Mouse (Mus musculus) heart, embryonic 11.5 days (tissue): ENCODE measurements around the gene Cntn4. TPM values are rescaled to one million over a fixed set of nuclear protein-coding genes. Genes with fewer than 3 reads are reported as not detected.

ENCODE experiments used
- ATAC-seq: fragments of 200-750 bp; cut with Nextera tagmentation; replicated peaks from 2 replicates; pipeline ENCODE4 v1.8.0; 2017; ENCODE audit warnings: moderate library complexity; ENCODE audit not compliant: insufficient number of reproducible peaks, low FRiP score, low TSS enrichment
- H3K27ac ChIP-seq: fragments of 300-500 bp; sonication (generic); 2 replicates; pipeline ENCODE4 v1.5.1; 2014; ENCODE audit warnings: mild to moderate bottlenecking, low read depth, low read length
- H3K27me3 ChIP-seq: fragments of 300-500 bp; sonication (generic); 2 replicates; pipeline ENCODE4 v1.6.1; 2014; ENCODE audit warnings: mild to moderate bottlenecking, low read length, mixed read lengths; ENCODE audit not compliant: control insufficient read depth, insufficient read depth
- H3K36me3 ChIP-seq: fragments of 300-500 bp; sonication (generic); 2 replicates; pipeline ENCODE4 v1.6.1; 2014; ENCODE audit warnings: mild to moderate bottlenecking, low read length, moderate library complexity, mixed read lengths; ENCODE audit not compliant: control insufficient read depth, insufficient read depth
- H3K4me1 ChIP-seq: fragments of 300-500 bp; sonication (generic); 2 replicates; pipeline ENCODE4 v1.6.1; 2014; ENCODE audit warnings: low read length; ENCODE audit not compliant: control insufficient read depth, insufficient read depth
- H3K4me2 ChIP-seq: fragments of 300-500 bp; sonication (generic); 2 replicates; pipeline ENCODE4 v1.6.1; 2014; ENCODE audit warnings: mild to moderate bottlenecking, moderate library complexity
- H3K4me3 ChIP-seq: fragments of 300-500 bp; sonication (generic); 2 replicates; pipeline ENCODE4 v1.5.1; 2014; ENCODE audit warnings: low read depth, low read length
- H3K9ac ChIP-seq: fragments of 300-500 bp; sonication (generic); 2 replicates; pipeline ENCODE4 v1.6.1; 2014; ENCODE audit warnings: mild to moderate bottlenecking, low read depth, low read length, moderate library complexity
- H3K9me3 ChIP-seq: fragments of 300-500 bp; sonication (generic); replicated peaks from 2 replicates; pipeline ENCODE4 v1.6.1; 2016; ENCODE audit warnings: low read length; ENCODE audit not compliant: control insufficient read depth
- WGBS: fragments of 180-500 bp; shearing (Covaris S2); extraction: QIAGEN DNeasy Blood & Tissue Kit; methylation state at CpG from one replicate; pipeline ENCODE4 v1.1.7; 2014; ENCODE audit not compliant: insufficient replicate concordance; 5-methylcytosine and 5-hydroxymethylcytosine counted together
- polyA plus RNA-seq: library from polyadenylated mRNA; unstranded; fragments of >200 nt; fragmentation: Nextera tagmentation; extraction: Ambion mirVana; gene quantifications from 2 replicates; pipeline ENCODE4 v1.2.1, GENCODE M21; 2014

Cntn4 gene
- polyA plus RNA-seq, 1 experiment from 2014 or later, result 1.8 TPM

DNA sequence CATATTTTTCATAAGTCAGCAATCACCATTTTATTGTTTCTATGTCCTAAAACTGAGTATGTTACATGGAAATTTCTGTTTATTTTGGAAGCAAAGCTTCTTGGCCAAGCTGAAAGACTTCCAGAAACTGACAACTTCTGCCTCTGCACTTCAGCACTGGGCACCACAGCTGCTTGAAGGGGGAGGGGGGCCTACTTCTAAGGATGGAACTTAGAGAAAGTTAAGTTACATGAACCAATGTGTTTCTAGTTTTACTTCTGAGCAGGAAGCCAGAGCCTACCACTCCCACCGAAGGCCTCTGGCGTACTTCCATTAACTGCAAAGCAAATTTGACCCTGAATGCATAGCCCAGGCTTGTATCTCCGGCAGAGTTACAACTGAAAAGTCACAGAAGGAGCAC, 749.2 kb downstream of the Cntn4 start:
- Histone ChIP-seq H3K27me3 (no peaks in the 10 kb centered on the region), H3K9ac (no peak overlapping the region), H3K36me3 (no peaks in the 10 kb centered on the region), H3K27ac (no peak overlapping the region), H3K4me3 (no peak overlapping the region), H3K4me2 (no peak overlapping the region), H3K4me1 (no peaks in the 10 kb centered on the region), H3K9me3 (no peaks in the 10 kb centered on the region)
- no peak for ATAC-seq
- 66% methylated on average over 3 of the region's 3 CpGs for WGBS

DNA sequence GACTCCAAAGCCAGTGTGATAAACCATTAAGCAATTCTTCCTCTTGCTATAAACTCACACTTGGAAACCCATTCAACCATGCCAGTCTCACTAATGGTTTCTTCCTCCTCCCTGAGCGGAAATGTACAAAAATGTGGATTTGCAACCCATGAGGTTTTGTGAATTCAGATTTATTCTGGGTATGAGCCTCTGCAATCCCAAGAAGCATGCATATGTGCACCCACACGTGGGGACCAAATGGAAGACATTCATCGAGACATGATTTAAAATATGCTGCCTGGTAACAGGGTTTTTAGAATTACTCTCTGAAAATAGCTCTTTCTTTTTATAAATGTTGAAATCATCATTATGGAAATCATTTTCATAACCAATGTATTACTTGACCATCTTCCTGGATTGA, 754.0 kb downstream of the Cntn4 start:
- 84% methylated on average over 3 of the region's 3 CpGs for WGBS
- no peaks in the 10 kb centered on the region for H3K36me3 ChIP-seq
- H3K4me2 ChIP-seq, result no peak overlapping the region
- no peaks in the 10 kb centered on the region for H3K4me1 ChIP-seq
- H3K4me3 ChIP-seq, result no peak overlapping the region
- H3K27ac ChIP-seq, result no peak overlapping the region
- no peak overlapping the region for H3K9ac ChIP-seq
- H3K9me3 ChIP-seq, result no peaks in the 10 kb centered on the region
- no peaks in the 10 kb centered on the region for H3K27me3 ChIP-seq
- no peak for ATAC-seq

DNA sequence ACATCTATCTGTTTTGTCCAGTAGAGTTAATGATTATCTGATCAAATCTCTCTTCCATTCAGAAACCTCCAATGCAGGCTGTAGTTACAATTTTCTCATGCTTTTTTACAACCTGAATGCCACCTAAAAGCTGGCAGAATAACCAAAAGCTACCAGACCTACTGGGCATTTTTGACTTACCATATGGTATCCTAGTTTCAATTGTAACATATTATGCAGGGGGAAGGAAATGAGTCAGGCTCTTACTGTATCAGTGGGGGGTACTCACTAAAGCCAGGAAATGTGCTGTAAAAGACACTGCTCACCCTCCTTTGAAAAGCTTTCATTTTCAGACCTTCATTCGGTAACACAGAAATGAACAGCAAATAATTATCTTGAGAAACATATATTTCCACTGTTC, 763.3 kb downstream of the Cntn4 start:
- WGBS, result 42% methylated on average over 1 of the region's 1 CpGs
- Histone ChIP-seq H3K36me3 (no peaks in the 10 kb centered on the region), H3K9ac (no peak overlapping the region)

DNA sequence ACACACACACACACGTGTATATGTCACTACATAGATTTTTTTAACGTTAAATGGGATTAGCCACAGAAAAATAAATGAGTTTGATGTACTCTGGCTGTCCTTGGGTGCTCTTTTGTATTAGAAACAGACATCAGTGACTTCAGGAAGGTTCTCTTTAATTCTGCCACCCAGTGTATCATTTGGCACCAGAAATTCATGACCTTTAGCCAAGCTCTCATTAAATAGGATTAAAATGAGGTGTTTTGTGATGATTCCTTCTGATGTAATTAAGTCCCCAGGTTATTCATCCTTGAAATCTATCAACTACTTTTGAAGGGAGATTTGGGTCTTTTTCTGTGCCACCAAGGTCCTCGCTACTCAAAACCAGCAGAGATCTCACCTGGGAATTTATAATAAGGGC, 763.8 kb downstream of the Cntn4 start:
- Histone ChIP-seq H3K27ac (no peak overlapping the region), H3K4me2 (no peak overlapping the region), H3K27me3 (no peaks in the 10 kb centered on the region), H3K36me3 (no peaks in the 10 kb centered on the region), H3K9ac (no peak overlapping the region), H3K4me1 (no peaks in the 10 kb centered on the region), H3K4me3 (no peak overlapping the region), H3K9me3 (no peaks in the 10 kb centered on the region)
- ATAC-seq, result no peak
- WGBS, result 73% methylated on average over 3 of the region's 3 CpGs

More for the DNA sequence above, 763.3 kb downstream of the Cntn4 start:
- Histone ChIP-seq H3K27me3 (no peaks in the 10 kb centered on the region), H3K4me1 (no peaks in the 10 kb centered on the region), H3K4me2 (no peak overlapping the region), H3K9me3 (no peaks in the 10 kb centered on the region), H3K27ac (no peak overlapping the region), H3K4me3 (no peak overlapping the region)
- no peak for ATAC-seq

DNA sequence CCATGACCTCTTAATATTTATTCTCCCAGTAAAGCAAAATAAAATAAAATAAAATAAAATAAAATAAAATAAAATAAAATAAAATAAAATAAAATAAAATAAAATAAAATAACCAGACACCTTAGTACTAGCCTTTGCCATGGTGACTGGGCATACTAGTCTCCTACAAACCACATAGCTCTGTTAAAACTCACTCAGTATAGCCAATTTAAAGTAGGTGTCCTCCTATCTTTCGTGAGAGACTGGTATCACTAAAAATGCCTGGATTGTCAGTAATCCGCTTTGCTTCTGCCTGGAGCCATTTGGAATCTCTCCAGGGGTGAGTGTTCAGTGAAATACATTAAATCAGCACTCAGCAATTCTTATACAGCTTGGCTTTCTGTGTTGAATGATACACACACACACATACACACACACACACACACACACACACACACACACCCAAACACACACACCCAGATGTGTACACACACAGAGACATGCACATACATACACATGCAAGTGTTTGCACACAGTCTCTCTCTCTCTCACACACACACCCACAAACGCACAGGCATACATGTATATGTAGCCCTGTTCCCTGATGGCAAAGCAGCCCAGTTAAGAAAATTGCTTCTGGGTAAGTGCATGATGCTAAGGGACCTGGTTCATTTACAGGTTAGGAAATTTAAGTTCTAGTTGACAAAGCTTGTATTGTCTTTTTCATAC, 776.8 kb downstream of the Cntn4 start:
- no peaks in the 10 kb centered on the region for H3K27me3 ChIP-seq
- no peaks in the 10 kb centered on the region for H3K36me3 ChIP-seq
- H3K9ac ChIP-seq, result no peak overlapping the region
- H3K4me1 ChIP-seq, result no peaks in the 10 kb centered on the region
- H3K27ac ChIP-seq, result no peak overlapping the region
- ATAC-seq, result no peak
- no peak overlapping the region for H3K4me3 ChIP-seq
- 63% methylated on average over 3 of the region's 3 CpGs for WGBS
- H3K9me3 ChIP-seq, result no peaks in the 10 kb centered on the region
- no peak overlapping the region for H3K4me2 ChIP-seq

DNA sequence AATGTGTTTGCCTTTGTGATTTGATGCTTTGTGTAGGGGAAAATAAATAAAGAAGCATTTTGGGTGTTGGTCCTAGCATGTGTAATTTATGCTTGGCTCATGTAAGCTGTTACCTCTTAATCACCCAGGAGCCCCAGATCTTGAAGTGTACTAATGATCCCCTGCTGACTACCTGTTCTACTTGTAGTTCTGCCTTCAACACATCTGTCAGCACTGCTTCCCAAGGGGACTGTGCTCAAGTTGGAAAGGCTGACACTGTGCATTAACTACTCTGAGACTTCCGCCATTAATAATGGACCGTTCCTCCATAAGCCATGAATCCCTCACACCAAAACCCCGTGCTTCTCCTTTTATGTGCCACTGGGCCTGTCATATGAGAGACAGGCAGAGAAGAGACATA, 778.2 kb downstream of the Cntn4 start:
- 81% methylated on average over 3 of the region's 3 CpGs for WGBS
- no peaks in the 10 kb centered on the region for H3K36me3 ChIP-seq
- no peaks in the 10 kb centered on the region for H3K9me3 ChIP-seq
- no peak overlapping the region for H3K4me2 ChIP-seq
- H3K27ac ChIP-seq, result no peak overlapping the region
- no peaks in the 10 kb centered on the region for H3K27me3 ChIP-seq
- H3K9ac ChIP-seq, result no peak overlapping the region
- H3K4me1 ChIP-seq, result no peaks in the 10 kb centered on the region
- no peak overlapping the region for H3K4me3 ChIP-seq
- ATAC-seq, result no peak

DNA sequence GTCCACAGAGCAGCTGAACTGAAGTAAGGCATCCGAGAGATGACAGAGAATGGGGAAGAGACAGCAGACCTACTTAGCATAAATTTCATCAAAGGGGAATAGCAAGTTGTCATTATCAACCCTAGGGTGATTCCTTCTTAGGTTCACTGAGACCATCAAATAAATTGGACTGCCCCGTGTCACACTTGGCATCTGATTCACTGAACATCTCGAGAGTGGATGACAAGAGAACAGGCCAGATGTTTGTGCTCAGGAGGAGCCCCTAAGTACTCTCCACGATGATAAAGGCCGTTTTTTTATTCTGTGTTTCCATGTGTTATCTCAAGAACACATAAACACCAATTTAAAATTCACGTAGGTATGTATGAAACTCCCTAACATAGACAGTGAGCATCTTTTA, 780.7 kb downstream of the Cntn4 start:
- no peaks in the 10 kb centered on the region for H3K36me3 ChIP-seq
- 65% methylated on average over 6 of the region's 6 CpGs for WGBS
- no peak overlapping the region for H3K4me3 ChIP-seq
- ATAC-seq, result no peak
- no peaks in the 10 kb centered on the region for H3K27me3 ChIP-seq
- no peaks in the 10 kb centered on the region for H3K4me1 ChIP-seq
- no peaks in the 10 kb centered on the region for H3K9me3 ChIP-seq
- H3K4me2 ChIP-seq, result no peak overlapping the region
- H3K9ac ChIP-seq, result no peak overlapping the region
- no peak overlapping the region for H3K27ac ChIP-seq

DNA sequence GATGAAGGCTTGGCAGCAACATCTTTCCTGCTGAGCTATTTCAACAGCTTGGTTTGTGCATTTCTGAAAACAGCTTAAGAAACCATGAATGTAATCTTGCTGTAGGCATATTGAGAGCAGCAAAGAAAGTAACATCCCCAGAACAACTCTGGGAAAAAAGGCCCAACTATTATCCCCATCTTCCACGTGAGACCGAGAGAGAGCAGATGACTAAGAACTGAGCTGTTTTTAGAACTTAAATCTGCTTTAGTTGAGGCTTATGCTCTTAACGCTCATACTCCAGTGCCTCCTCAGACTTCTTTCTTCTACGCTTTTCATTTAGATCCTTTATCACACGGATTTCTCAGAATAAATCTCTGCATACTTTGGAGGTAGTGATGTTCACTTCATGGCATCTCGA, 784.9 kb downstream of the Cntn4 start:
- ATAC-seq, result no peak
- Histone ChIP-seq H3K27me3 (no peaks in the 10 kb centered on the region), H3K36me3 (no peaks in the 10 kb centered on the region), H3K27ac (no peak overlapping the region), H3K9ac (no peak overlapping the region), H3K4me2 (no peak overlapping the region), H3K4me3 (no peak overlapping the region), H3K9me3 (no peaks in the 10 kb centered on the region), H3K4me1 (no peaks in the 10 kb centered on the region)
- 83% methylated on average over 6 of the region's 6 CpGs for WGBS

DNA sequence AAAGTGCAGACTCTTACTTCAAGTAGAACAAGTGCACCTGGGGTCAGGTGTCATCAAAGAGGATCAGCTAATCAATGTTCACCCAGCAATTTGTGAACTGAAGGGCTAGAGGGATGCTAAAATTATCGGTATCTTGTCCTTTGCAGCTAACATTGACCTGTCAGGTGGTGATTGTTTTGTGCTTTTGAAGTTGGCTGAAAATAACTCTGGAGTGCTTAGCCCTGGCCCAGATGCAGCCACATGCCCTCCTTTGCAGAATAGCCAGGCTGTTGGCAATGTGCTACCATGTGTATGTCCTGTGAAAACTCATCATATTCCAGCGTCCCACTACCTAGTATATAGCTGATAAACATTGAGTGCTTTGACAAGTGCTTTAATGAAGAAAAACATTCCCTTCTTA, 786.4 kb downstream of the Cntn4 start:
- H3K9me3 ChIP-seq, result no peaks in the 10 kb centered on the region
- no peak overlapping the region for H3K27ac ChIP-seq
- H3K4me1 ChIP-seq, result no peaks in the 10 kb centered on the region
- no peak overlapping the region for H3K9ac ChIP-seq
- no peak overlapping the region for H3K4me2 ChIP-seq
- H3K4me3 ChIP-seq, result no peak overlapping the region
- no peak for ATAC-seq
- no peaks in the 10 kb centered on the region for H3K27me3 ChIP-seq
- WGBS, result 48% methylated on average over 2 of the region's 2 CpGs
- H3K36me3 ChIP-seq, result no peaks in the 10 kb centered on the region
